Mouse (Mus musculus) c-Kit-positive CD71-negative TER-119-negative erythroid progenitor cells, embryonic 14.5 days (primary cell): ENCODE data around the gene 1700029I15Rik.

Source experiments
- DNase-seq: peaks from one replicate; pipeline ENCODE4 v3.0.0-alpha.2; 2013; ENCODE audit warnings: low read depth

The 1700029I15Rik gene

GRCm38 (mm10) chr2:92381901-92382588 is at the start of gene 1700029I15Rik:
TSS of gene 1700029I15Rik (plus strand) at chr2:92382538.
- DNase-seq = no peak

- no peak for DNase-seq
These were observed 39.9 kb upstream of the 1700029I15Rik start for GRCm38 (mm10) chr2:92342418-92342817.

- DNase-seq = no peak
These were observed 35.1 kb upstream of the 1700029I15Rik start for GRCm38 (mm10) chr2:92347191-92347590.

GRCm38 (mm10) chr2:92349589-92350425 is 32.5 kb upstream of the 1700029I15Rik start:
- DNase-seq = no peak

- DNase-seq = no peak
These were observed 31.7 kb upstream of the 1700029I15Rik start for GRCm38 (mm10) chr2:92350686-92351085.

GRCm38 (mm10) chr2:92353402-92353801 is 28.9 kb upstream of the 1700029I15Rik start:
- no peak for DNase-seq

- no peak for DNase-seq
These were observed 28.1 kb upstream of the 1700029I15Rik start for GRCm38 (mm10) chr2:92354224-92354623.

- no peak for DNase-seq
These were observed 23.0 kb upstream of the 1700029I15Rik start for GRCm38 (mm10) chr2:92359301-92359700.

GRCm38 (mm10) chr2:92360186-92360823 is 22.0 kb upstream of the 1700029I15Rik start:
- no peak for DNase-seq

GRCm38 (mm10) chr2:92360893-92361292 is 21.4 kb upstream of the 1700029I15Rik start:
- DNase-seq = no peak

GRCm38 (mm10) chr2:92361795-92362194 is 20.5 kb upstream of the 1700029I15Rik start:
- no peak for DNase-seq

- DNase-seq = no peak
These were observed 19.6 kb upstream of the 1700029I15Rik start for GRCm38 (mm10) chr2:92362571-92363228.

- DNase-seq = no peak
These were observed 18.3 kb upstream of the 1700029I15Rik start for GRCm38 (mm10) chr2:92364086-92364485.

GRCm38 (mm10) chr2:92365568-92365967 is 16.8 kb upstream of the 1700029I15Rik start:
- no peak for DNase-seq

- DNase-seq = no peak
These were observed 14.8 kb upstream of the 1700029I15Rik start for GRCm38 (mm10) chr2:92367383-92368029.

- no peak for DNase-seq
These were observed 12.0 kb upstream of the 1700029I15Rik start for GRCm38 (mm10) chr2:92370375-92370774.

GRCm38 (mm10) chr2:92370821-92371805 is 11.2 kb upstream of the 1700029I15Rik start:
- no peak for DNase-seq

- DNase-seq = no peak
These were observed 10.2 kb upstream of the 1700029I15Rik start for GRCm38 (mm10) chr2:92371971-92372690.

GRCm38 (mm10) chr2:92372767-92373436 is 9.4 kb upstream of the 1700029I15Rik start:
- DNase-seq = no peak
